Mouse (Mus musculus) mouse embryonic stem cell (cell line): ENCODE results near the gene Dock1.

ENCODE experiments used
- in situ Hi-C, 2 experiments: fragments of 300-500 bp; cut with MboI; formaldehyde crosslinking; loops; 1 replicate in 1 of 2; 3 replicates in 1 of 2; pipeline ENCODE4 v1.14.3; 2019 to 2020; ENCODE audit warnings: low sequenced_read_pairs in 2 of 2, low pct_unique_long_range_greater_than_20kb in 1 of 2, mixed read lengths in 1 of 2; ENCODE audit not compliant: unreplicated experiment in 1 of 2

Dock1 gene

GRCm38 (mm10) chr7:134690118-134690517 is 19.7 kb downstream of the Dock1 start:
- in situ Hi-C loops, result no loop called here

GRCm38 (mm10) chr7:134690806-134691205 is 20.4 kb downstream of the Dock1 start:
- in situ Hi-C loops, result no loop called here

- in situ Hi-C loops, result no loop called here
Observed at GRCm38 (mm10) chr7:134693325-134693724, 22.9 kb downstream of the Dock1 start.

GRCm38 (mm10) chr7:134695431-134695830 is 25.0 kb downstream of the Dock1 start:
- in situ Hi-C loops, result no loop called here

GRCm38 (mm10) chr7:134696126-134696979 is 25.9 kb downstream of the Dock1 start:
- in situ Hi-C loops, result no loop called here

GRCm38 (mm10) chr7:134697479-134697878 is 27.0 kb downstream of the Dock1 start:
- in situ Hi-C loops, result no loop called here

GRCm38 (mm10) chr7:134698246-134698645 is 27.8 kb downstream of the Dock1 start:
- in situ Hi-C loops, result no loop called here

GRCm38 (mm10) chr7:134700001-134700400 is 29.5 kb downstream of the Dock1 start:
- in situ Hi-C loops, result no loop called here

GRCm38 (mm10) chr7:134702481-134702880 is 32.0 kb downstream of the Dock1 start:
- in situ Hi-C loops, result no loop called here

- in situ Hi-C loops, result no loop called here
Observed at GRCm38 (mm10) chr7:134703704-134704103, 33.2 kb downstream of the Dock1 start.

GRCm38 (mm10) chr7:134709226-134709853 is 38.9 kb downstream of the Dock1 start:
- in situ Hi-C loops, result no loop called here

GRCm38 (mm10) chr7:134711576-134711975 is 41.1 kb downstream of the Dock1 start:
- in situ Hi-C loops, result no loop called here

GRCm38 (mm10) chr7:134719406-134719805 is 49.0 kb downstream of the Dock1 start:
- in situ Hi-C loops, result no loop called here

- in situ Hi-C loops, result no loop called here
Observed at GRCm38 (mm10) chr7:134722361-134722760, 51.9 kb downstream of the Dock1 start.

- in situ Hi-C loops, result no loop called here
Observed at GRCm38 (mm10) chr7:134722955-134723354, 52.5 kb downstream of the Dock1 start.

- in situ Hi-C loops, result no loop called here
Observed at GRCm38 (mm10) chr7:134723509-134723908, 53.1 kb downstream of the Dock1 start.

- in situ Hi-C loops, result no loop called here
Observed at GRCm38 (mm10) chr7:134724841-134725240, 54.4 kb downstream of the Dock1 start.

- in situ Hi-C loops, result no loop called here
Observed at GRCm38 (mm10) chr7:134725551-134726529, 55.4 kb downstream of the Dock1 start.
